Mouse (Mus musculus) gastrocnemius, postnatal 25 days (tissue): Measurements from ENCODE around the gene Letmd1. TPM values are rescaled to one million over a fixed set of nuclear protein-coding genes. Genes with fewer than 3 reads are reported as not detected.
"Not testable (repeated sequence)": the region's sequence is repeated elsewhere in the genome, so short reads cannot be mapped to it uniquely, and the experiment has no call there.

Experiments used
- DNase-seq: peaks from one replicate; pipeline ENCODE4 v3.0.0; 2022
- long read RNA-seq, 2 experiments: library from polyadenylated mRNA; stranded (forward); transcript quantifications; one replicate each; pipeline ENCODE4 v2.0.0; 2021
- total RNA-seq, 2 experiments: library from RNA; stranded (reverse); gene quantifications; 1 replicate in 1 of 2; 2 replicates in 1 of 2; pipeline ENCODE4 v1.2.3; 2021

Letmd1 gene
- 1 to 10 TPM; 9.1 to 9.9 TPM for total RNA-seq
- long read RNA-seq, experiment 1, partial matches to known transcripts: 1 of 7 reads
- long read RNA-seq, experiment 1, other reads (novel, unspliced or antisense): 2 of 7 reads
- long read RNA-seq, experiment 2, partial matches to known transcripts: 0 of 14 reads
- long read RNA-seq, experiment 2, other reads (novel, unspliced or antisense): 8 of 14 reads

DNA sequence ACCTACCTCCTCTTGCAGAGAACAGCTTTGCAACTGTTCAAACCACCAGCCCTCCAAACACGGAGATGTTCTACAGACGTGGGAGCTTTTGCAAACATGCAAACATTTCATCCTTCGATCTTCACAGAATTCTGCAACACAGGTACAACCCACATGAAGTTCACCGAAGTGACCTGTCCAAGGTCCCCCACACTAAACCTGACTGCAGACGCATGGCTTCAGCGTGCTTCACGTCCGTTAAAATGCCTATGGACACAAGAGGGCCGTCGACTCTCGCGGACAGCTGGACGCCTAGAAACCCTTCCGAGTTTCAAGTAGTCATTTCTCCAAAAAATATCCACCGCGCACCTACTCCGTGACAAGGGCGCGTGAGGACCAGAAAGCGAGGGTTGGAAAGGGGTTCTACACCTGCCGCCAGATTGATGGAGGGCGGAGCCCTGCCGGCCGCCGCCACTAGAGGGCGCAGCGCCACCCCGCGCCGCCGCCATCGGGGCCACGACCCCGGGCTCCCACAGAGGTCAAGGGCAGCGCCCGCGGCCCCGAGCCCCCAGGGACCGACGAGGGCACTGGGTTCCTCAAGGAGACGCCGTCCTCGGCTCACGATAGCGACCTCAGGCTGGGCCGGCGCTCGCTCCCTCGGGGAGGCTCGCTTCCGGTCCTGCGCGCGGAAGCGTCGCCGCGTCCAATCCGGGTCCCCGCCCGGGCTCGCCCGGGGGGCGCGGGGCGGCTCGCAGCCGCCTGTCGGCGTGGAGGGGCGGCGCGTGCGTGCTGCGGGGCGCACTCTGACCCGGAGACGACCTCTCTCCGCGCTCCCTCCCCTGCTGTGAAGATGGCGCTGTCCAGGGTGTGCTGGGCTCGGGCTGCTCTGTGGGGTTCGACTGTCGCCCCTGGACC lies at the start of gene Letmd1:
Gene Letmd1, plus strand, starts transcription at position 729 of the 894 bp plus-strand sequence.
- peak; percentile 92 for DNase-seq

- DNase-seq: peak; percentile 21
Observed at GRCm38 (mm10) chr15:100419311-100419710, 49.5 kb upstream of the Letmd1 start.

DNA sequence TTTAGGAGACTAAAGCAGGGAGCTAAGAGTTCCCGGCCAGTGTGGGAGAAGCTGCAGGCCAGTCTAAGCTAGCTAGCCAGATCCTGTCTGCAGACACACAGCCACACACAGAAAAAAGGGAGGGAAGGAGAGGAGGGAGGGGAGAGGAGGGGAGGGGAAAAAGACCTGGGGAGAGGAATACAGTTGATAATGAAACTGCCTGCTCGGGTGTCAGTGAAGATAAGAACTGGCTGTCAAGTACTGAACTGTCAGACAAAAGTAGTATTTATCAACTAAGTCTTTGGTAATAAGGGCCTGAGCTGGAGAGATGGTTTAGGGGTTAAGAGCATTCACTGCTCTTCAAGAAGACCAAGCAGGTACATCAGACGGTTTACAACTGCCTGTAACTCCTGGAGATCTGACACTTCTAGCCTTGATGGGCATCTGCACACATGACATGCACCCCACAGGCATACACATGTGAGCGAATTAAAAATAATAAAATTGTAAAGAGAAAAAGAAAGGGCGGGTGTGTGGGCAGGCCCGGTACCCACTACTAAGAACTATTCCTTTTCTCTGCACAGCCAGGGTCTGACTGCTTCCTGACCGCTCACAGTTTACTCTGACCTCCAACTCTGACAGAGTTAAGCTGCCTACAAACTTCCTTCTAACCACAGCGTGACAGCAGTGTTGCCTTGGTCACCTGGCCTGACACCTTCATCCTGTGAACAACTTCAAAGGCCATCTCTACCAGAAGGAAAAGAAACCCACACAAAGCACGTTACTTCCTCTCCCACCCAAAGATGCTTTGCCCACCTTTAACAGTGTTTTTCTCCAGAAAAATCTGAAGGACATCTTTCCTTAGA lies 48.7 kb upstream of the Letmd1 start:
- DNase-seq: no peak

DNA sequence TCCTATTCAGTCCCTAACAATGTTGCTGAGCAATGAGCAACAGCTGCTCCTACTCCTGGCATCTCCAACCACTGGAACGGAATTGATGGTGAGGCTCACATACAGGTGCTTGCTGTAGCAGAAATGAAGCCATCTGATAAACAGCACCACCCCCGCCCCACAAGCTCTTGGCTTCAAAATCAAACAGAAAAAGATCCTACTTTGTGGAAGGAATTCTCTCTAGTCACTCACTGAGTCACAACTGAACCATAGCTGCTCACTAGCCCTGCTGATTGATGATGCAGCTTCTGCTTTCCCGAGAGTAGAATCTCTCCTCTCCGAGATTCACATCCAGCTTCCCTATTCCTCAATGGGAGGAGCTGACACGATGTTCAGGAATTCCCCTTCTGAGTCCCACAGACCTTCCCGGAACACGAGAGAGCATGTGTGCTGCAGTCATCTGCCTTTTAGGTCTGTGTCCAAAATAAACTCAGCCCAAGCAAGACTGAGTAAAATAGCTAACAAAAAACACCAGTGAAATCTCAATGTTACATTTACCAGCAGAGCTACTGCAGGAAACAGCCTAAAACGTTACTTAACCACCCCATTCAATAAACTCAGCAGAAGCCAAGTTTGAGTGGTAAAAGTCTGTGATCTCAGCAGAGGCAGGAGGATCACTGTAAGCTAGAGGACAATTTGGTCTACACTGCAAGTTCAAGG lies 47.6 kb upstream of the Letmd1 start:
- no peak for DNase-seq

DNA sequence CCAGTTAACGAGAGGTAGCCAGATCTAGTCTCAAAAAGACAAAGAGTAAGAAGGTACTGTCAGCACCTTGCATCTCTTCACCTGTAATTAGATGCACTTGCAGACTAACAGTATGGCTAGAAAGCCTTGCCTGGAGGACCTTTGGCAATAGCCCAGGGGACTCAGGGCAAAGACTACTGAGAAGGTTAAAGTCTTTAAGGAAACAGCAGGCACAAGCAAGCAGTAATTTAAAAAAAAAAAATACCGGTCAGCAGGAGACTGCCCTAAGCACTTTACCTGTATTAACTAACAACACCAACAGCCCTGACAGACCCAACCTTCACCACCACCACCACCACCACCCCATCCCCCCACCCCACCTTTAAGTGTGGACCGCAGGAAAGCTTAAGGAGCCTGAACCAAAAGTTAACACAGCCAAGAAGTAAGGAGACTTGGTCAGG lies 47.0 kb upstream of the Letmd1 start, which contains the start of gene Gm5475:
Gene Gm5475, plus strand, starts transcription at position 390 of the 440 bp plus-strand sequence.
- DNase-seq: not testable (repeated sequence)

DNA sequence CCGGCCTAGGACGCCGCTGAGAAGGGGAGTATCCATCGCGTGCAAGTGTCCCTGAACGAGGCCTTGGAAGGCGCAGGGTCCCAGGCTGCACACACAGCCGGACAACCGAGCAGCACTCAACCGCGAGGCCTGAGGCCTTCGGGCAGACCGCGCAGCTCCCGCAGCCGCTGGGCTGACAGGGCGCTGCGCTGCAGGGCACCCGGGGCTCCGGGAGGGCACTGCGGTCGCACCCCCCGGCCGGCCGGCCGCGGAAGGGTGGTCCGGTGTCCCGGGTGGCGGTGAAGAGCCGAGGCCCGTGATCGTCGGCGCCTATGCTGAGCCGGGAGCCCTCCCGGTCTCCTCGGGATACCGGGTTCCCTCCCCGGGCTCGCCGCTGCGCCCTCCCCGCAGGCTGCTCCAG lies 46.3 kb upstream of the Letmd1 start:
- DNase-seq: no peak

GRCm38 (mm10) chr15:100422899-100423860 lies 45.6 kb upstream of the Letmd1 start:
- peak; percentile 97 for DNase-seq

DNA sequence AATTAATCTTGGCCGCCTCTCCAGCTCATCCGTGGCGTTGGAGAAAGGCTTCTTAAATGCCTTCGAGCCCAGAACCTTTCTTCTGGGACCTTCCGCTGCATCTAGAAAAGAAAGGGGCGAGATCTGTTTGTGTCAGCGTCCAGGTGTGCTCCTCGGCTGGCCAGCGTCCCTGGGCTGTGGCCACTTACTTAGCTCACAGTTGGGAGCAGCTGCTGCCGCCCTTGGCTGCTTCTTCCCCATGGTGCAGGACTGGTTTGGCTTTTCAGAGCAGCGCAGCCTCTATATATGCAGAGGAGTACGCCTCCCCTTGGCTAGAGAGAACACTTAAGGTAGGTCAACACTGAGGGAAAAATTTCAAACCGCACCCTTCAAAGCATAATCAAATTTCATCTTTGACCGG lies 44.9 kb upstream of the Letmd1 start:
- DNase-seq: peak; percentile 35

GRCm38 (mm10) chr15:100424396-100425122 lies 44.3 kb upstream of the Letmd1 start, which contains the start of gene Slc11a2:
TSS of gene Slc11a2 (minus strand) at chr15:100425072.
- no peak for DNase-seq

GRCm38 (mm10) chr15:100428296-100428905 lies 40.4 kb upstream of the Letmd1 start:
- DNase-seq: no peak

DNA sequence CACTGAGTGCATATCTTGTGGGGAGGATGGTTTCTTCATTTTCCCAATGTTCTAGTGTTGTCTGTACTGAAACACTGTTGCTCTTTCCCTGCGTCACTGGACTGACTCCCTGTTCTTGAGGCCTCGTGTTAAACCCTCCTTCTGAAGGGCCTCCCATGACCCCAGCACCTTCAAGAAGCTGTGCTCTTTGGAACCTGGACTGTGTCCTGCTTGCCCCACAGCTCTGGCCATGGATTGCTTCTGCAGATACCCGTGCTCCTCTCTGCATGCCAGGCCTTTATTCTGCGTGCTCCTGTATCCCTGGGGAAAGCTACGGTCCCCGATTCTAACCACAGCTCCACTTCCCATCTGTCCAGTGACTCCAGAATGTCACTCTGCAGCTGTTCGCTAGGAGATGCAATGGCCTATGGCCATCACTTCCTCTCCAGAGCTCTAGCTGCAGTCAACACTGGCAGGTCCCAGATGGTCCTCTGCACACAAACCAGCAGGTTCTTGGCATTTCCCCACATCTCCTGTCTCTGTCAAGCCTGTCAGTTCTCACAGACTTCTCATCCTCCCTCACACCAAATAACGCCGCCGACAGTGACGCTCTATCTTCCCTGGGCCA lies 38.8 kb upstream of the Letmd1 start:
- DNase-seq: no peak

DNA sequence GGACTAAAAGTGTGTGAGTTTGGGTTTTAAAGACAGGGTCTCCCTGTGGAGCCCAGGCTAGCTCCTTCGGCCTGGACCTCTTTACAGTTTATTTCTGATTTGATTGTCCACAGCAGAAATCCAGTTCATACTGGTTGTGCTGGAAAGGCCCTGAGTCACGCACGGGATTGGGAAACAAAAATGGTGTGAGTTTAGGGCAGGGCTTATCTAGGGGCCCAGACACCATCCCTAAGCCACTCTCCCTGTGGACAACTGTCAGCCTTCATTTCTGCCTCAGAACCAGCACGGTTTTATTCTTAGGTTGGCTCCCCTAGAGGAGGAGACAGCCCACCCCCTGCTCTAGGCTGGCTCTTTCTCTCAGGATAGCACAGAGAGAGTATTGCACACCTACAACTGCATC lies 35.6 kb upstream of the Letmd1 start:
- DNase-seq: no peak

- no peak for DNase-seq
Observed at GRCm38 (mm10) chr15:100436112-100436511, 32.7 kb upstream of the Letmd1 start.

- no peak for DNase-seq
Observed at GRCm38 (mm10) chr15:100436518-100436917, 32.3 kb upstream of the Letmd1 start.

GRCm38 (mm10) chr15:100443126-100443922 lies 25.5 kb upstream of the Letmd1 start:
- peak; percentile 83 for DNase-seq

- no peak for DNase-seq
Observed at GRCm38 (mm10) chr15:100446887-100447286, 21.9 kb upstream of the Letmd1 start.

DNA sequence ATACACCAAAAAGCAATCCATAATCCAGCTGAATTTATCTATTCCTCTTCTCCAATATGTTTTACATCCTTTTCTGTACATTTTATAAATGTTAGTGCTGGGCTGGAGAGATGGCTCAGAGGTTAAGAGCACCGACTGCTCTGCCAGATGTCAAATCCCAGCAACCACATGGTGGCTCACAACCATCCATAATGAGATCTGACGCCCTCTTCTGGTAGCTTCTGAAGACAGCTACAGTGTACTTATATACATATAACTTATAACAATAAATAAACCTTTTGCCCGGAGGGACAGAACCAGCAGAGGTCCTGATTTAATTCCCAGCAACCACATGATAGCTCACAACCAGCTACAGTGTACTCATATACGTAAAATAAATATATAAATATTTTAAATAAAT lies 20.3 kb upstream of the Letmd1 start:
- no peak for DNase-seq

DNA sequence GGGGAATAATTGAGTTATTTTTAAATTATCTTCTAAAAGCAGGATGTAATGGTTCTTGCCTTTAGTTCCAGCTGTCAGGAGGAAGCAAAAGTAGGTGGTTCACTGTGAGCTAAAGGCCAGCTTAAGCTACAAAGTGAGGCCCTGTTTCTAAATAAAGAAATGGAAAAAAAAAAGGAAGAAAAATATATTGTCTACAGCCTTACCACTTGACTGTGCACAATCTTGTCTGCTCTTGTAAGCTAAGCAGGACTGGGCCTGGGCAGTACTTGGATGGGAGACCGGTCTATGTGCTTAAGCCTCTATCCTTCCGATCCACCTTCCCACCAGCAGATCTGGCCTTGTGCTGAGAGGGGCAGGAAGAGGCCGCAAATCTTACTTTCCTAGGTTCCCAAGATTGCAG lies 19.3 kb upstream of the Letmd1 start:
- no peak for DNase-seq
